Mouse (Mus musculus): ENCODE data around the gene Vmn2r62. TPM values are rescaled to one million over a fixed set of nuclear protein-coding genes. Genes with fewer than 3 reads are reported as not detected.

Vmn2r62 gene
- not detected in 2 replicates for polyA plus RNA-seq (2012)

DNA sequence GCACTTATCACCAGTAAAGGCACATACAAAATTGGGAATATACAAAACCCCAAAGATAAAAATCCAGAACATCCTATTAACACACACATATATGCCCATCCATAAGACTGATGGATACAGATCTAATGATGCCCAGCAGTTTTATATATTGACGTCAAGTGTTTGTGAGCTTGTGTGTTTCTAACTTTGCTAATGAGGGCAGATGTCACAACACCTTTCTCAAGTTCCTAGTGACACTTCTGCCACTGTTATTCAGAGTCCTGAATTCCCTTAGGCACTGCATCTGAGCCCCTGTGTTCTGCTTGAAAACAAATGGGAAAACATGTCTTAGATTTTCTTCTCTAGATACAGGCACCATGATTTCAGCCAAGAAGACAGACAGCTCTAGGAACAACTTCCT lies at the start of gene Vmn2r62:
Gene Vmn2r62 (minus strand): TSS at position 101 of the 400 bp plus-strand sequence.

DNA sequence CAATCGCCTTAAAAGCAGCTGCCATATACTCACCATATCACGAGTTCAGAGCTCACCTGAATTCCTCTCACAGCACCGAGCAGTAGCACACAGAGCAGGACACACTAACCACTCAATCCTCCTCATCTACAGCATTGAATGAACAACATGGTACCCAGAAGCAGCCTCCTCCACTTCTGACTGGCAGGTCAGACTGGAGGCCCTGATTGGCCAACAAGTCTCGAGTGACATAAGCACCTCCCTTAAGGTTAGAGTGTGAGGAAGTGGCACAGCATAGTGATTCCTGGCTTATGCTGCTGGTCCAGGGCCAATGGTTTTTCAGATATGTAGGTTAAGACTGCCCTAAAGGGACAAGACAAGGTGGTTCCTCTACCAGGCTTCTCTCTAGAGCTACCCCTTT lies 66.4 kb downstream of the Vmn2r62 start, which contains the start of gene Gm17067:
Gene Gm17067 (minus strand): TSS at position 101 of the 400 bp plus-strand sequence.

Other genes starting within 250 kb of the Vmn2r62 start
- gene Gm21028, start 214.9 kb downstream of the Vmn2r62 start, polyA plus RNA-seq (2012): not detected in 2 replicates
- not detected in 2 replicates for gene Zfp977, start 201.0 kb downstream of the Vmn2r62 start, polyA plus RNA-seq (2012)
- gene Zfp976, start 150.9 kb downstream of the Vmn2r62 start, polyA plus RNA-seq (2012): 0.33 and 0.38 TPM in 2 replicates
- 0.16 and 0.19 TPM in 2 replicates for gene Zfp975, start 100.8 kb downstream of the Vmn2r62 start, polyA plus RNA-seq (2012)
- not detected in 2 replicates for gene Gm17067, start 66.5 kb downstream of the Vmn2r62 start, polyA plus RNA-seq (2012)
- gene Gm2381, start 73.7 kb upstream of the Vmn2r62 start, polyA plus RNA-seq (2012): 0.01 TPM in 1 of 2 replicates, not detected in the other
- gene Vmn2r63, start 140.3 kb upstream of the Vmn2r62 start, polyA plus RNA-seq (2012): not detected in 2 replicates
- gene Gm9268, start 225.2 kb upstream of the Vmn2r62 start, polyA plus RNA-seq (2012): not detected in 2 replicates

Measured in megakaryocyte-erythroid progenitor cell, adult 5 weeks (primary cell).